Mouse (Mus musculus) MEL-GATA-1-ER (cell line): ENCODE measurements around the gene Rffl.

Source experiments
- DNase-seq: peaks from one replicate; pipeline ENCODE4 v3.0.0-alpha.2; 2012; ENCODE audit warnings: low read depth; ENCODE audit errors: extremely low read depth

Rffl gene

DNA sequence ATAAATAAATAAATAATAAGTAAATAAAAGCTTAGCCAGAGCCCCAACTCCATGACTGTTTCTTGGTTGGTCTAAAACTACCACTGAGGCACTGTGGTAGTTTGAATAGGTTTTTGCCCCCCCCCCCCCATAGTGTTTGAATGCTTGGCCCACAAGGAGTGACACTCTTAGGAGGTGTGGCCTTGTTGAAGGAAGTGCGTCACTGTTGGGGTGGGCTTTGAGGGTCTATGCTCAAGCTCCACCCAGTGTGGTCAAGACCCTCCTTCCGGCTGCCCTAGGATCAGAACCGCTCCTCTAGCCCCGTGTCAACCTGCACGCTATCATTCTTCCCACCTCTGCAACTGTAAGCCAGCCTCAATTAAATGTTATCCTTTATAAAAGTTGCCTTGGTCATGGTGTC, 4.6 kb upstream of the Rffl start:
- DNase-seq: no peak

DNA sequence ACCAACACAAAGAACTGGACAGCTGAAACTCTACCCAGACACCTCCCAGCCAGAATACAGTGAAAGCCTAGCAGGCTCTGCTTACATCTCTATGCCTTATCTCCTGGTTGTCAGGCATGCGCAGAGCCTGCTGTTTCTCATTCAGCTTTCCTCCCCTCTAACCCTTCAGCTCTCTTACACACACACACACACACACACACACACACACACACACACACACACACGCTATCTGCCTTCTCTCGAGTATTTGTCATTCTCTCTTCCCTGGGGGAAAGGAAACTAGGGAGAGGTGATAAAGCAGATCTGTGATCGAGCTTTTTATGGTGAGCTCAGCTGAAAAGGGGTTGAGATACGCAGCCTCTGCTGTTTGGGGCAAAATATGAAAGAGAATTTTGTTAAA, 3.9 kb upstream of the Rffl start:
- peak; percentile 73 for DNase-seq

DNA sequence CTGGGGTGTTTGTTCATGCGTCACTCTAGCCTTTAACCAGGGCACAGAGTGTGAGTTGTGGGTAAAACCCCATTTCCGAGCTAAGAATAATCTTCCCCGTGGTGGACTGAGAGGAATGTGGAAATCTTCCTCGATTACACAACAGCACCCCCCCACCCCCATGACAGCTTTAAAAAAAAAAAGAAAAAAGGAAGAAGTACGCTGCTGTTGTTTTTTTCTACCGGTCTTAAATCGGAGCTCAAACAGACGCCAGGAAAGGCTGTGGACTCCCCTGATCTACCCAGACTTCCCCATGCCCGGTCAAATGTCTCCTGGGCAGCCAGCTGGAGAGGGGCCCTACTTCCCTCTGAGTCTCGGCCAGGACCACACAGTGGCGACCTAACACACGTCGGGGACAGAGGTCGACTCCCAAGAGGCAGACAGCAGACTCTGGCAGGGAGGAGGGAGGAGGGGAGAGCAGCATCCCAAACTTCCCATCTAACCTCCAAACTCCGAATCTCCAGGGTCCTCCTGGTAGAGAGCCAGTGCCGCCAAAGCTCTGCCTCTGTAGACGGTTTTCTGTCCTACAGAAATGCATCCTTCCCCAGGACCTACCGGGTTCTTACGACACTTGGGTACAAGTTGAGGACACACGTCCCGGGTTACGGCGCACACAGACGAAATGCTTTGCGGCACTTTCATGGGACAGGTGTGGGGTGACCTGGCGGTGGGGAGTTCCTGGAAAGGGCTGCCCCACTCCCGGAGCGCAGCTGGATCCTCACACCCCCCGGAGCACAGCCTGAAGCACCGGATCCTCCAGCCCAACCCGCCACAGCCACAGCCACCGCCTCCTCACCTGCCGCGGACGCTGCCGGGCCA, 608 bp downstream of the Rffl start:
- DNase-seq: peak; percentile 57

DNA sequence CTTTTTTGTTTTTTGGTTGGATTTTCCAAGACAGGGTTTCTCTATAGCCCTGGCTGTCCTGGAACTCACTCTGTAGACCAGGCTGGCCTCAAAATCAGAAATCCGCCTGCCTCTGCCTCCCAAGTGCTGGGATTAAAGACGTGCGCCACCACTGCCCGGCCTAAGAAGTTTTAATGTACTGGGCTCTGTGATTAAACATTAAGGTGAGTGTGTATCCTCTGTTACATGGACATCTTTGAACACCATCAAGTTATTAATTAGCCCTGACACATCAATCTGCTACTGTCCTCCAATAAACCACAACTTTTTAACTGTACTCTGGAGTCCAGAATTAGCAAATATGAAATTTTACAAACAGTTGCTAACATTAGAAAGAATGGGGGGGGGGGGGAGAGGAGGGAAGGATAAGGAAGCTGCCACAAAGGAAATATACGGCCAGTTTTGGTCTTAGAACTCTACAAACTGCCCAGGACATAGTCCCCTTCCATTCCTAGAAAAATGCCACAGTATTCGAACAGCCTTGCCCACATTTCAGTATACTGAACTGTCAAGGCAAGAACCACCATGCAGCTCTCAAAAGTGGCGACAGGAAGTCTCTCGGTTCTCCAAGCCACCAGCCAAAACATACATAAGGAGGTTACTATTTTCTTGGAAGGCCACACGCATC, 1.4 kb downstream of the Rffl start:
- DNase-seq: no peak

DNA sequence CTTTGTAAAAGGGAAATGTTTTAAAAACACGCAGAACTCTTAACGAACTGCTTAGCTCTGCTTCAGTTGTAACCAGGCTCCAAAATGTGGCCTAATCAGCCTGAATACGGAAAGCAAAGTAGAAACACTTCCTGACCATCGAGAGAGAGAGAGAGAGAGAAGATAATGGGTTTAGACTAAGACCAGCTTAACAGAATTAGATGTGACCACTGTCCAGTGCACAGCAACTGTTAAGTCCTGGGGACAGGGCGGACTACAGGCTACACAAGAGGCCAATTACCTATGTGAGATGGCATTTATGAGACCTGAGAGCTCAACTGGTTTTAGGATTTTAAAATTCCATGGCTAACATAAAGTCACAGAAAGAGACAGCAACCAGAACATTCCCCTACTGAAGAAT, 3.1 kb downstream of the Rffl start:
- no peak for DNase-seq

DNA sequence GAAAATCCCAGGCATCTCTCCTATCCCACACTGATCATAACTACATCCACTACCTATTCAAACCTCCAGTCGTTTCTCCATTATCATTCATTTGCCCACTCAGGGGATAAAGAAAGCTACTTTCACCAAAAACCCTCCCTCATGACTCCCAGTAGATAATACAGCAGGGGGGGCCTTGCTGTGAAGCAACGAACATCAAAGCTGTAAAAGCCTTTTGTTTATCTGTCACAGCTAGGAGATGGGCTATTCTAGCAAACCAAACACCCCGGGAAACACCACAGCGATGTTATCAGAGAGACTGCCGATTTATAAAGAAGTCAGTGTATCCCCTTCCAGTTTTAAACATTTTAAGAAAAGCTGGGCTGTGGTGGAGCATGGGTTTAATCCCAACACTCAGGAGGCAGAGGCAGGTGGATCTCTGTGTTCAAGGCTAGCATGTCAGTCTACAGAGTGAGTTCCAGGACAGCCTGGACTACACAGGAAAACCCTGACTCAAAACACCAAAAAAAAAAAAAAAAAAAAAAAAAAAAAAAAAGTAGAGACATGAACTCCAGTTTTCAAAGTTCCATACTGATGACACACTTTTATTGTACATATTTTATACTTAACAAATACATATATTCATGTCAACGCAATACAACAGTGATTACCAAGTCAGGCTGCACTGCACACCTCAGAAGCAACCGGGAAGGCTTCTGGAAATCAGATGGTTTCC, 4.0 kb downstream of the Rffl start:
- no peak for DNase-seq

DNA sequence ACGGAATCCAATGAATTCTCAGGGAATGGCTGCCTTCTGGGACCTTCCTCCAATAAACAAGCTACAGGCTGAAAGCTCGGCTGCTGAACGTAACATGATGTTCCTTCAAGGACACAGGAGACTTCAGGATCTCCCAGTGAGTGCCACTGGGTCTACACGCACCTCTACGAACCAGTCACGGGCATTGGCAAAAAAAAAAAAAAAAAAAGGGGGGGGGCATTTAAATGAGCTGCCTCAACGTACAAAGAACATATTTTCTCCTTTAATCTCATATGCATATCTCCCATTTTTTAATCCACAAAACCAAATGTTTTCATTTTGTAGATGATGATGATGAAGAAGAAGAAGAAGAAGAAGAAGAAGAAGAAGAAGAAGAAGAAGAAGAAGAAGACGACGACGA, 5.1 kb downstream of the Rffl start:
- no peak for DNase-seq

DNA sequence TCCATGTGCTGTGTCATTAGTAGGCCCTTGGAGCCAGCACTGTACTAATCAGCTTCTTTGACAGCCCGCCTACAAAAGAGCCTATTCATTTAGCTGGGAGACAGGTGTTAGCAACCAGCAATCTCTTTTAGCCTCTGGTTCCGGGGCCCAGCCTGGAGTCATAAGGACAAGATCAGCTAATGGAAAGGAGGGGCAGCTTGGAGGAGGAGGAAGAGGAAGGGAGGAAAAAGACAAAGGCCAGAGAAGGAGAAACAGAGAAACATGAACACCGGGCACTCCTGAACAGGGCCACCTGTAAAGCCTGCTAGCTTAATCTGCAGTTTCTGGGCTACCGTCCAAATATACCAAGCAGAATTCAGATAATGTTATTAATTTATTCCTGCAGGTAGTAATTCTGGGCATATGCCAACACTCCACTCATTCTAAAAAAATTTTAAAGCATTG, 7.5 kb downstream of the Rffl start:
- no peak for DNase-seq

DNA sequence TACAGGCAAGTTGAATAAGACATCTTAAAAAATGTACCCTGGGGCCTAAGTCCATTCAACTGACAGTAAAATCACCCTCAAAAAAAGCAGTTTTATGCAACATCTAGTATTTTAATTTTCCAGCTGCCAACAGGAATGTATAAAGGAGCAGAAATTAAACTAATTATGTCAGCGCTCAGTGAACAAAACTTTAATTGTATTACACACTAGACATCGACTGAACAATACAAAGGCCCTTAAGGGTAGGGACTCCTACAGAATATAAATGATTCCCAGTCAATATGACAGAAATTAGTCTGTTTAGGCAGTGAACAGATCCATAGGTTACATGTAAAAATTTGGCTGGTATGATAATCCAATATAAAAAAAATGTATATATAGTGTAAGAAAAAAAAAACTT, 8.0 kb downstream of the Rffl start:
- DNase-seq: no peak

DNA sequence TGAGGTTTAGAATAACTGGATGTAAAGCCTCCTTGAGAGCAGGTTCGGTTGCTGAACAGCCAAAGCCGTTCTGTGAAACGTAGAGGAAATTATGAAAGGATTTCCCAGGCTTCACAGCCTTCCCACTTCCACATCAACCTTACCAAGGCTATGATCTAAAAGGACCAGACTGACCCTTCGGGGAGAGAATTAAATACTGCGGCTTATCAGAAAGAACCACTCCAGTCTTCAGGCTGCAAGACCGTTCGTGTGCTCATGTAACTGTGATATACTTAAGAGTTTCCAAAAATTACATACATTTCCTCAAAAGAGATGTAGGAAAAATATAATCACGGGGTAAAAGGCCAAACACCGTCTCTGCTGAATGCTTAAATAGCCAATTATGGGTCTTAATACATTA, 8.4 kb downstream of the Rffl start:
- DNase-seq: no peak

DNA sequence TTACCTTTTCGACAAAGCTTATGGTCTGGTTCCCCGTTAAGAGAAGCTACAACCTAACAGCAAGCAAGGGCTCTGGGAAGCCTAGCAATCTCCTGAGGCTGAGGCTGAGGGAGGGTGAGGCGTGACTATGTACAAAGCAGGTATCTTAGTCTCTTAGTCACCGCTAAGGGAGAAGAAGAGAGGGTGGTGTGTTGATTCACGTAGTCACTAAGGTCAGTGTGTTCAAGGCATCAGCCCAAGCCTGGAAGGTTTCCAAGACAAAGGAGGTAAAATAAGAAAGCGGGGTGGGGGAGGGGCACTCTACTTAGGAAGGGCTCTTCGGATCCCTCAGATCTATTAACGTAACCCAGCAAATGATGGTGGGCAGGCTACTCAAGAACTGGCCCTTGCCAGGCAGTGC, 9.5 kb downstream of the Rffl start:
- DNase-seq: no peak

DNA sequence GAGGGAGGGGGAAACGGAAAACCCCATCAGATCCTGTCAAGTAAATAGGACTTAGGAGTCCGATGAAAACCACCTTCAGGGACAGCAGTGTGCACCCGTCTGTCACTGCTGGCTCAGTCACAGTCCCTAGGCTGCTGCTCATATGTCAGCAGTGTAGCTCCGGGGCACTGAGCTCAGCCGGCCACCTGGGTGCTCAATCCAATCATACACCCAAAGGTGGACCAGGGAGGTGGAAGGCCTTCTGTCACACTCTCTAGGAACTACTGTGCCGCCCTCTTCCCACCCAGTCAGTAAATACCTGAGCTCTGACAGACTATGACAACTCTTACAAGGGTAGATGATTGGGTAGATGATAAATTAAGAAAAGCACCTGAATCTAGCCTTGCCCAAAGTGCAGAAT, 10.3 kb downstream of the Rffl start:
- DNase-seq: no peak

DNA sequence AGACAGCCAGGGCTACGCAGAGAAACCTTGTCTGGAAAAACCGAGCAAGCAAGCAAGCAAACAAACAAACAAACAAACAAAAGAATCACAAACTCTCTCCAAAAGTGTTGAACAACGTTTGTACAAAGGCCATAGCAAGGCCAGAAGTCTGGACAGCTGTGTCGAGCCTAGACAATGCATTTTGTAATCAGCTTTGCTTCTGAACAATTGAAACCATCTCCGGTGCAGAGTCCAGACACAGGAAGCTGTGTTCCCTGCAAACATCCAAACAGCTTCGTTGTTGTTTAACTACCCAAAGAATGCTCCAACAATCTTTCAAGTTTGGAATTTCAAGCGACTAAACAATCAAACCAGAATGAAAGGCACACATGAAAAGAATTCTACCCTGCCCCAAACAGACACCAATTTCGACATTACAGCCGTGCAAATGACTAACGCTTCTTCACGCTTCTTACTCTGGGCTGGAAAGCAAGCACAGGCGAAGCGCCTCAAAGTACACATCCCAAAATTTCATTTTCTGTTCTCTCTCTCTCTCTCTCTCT, 13.6 kb downstream of the Rffl start:
- no peak for DNase-seq

DNA sequence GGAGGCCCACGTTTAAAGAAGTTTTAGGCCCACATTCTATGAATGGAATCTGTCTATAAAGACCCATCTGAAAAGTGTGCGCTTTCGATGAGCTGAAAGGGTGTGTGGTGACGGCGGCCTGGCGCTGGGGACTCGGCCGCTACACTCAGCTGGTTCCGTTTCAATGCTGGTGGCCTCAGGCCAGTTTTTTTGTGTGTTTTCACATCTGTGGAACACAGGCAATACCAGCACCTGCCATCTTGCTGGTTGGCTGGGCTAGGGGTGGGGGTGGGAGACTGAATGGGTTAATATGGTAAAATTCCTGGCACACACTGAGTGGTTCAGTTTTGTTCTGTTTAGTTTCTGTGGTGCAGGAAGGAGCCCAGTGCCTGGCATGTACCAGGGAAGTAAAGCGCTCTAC, 15.0 kb downstream of the Rffl start:
- no peak for DNase-seq

DNA sequence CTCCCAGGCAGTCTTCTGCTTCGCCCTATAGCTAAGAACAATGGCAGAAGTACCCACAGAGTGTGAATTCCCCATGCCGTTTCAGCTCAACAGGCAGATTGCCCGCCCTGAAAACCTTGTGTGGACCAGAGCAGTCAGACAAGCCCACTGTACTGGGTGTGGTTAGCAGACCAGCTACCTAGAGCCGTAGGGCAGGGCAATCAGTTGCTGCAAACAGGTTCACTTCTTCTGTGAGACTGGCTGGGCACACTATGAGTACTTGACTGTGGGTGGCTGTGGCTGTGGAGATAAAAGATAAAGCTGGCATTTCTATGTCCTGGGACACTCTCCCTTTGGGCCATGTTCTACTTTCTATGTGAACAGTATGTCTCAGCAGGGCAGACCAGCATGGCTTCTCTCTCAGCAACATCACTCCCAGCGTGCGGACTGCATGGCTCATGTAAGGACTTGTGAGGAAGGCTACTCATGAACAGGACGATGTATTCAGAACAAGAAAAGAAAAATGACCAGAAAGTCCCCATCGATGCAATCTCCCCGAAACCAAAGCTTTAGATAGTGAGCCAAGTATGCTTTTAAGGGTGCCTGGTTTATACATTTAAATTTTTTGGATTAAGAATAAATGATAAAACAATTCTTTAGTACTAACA, 15.6 kb downstream of the Rffl start:
- DNase-seq: no peak

DNA sequence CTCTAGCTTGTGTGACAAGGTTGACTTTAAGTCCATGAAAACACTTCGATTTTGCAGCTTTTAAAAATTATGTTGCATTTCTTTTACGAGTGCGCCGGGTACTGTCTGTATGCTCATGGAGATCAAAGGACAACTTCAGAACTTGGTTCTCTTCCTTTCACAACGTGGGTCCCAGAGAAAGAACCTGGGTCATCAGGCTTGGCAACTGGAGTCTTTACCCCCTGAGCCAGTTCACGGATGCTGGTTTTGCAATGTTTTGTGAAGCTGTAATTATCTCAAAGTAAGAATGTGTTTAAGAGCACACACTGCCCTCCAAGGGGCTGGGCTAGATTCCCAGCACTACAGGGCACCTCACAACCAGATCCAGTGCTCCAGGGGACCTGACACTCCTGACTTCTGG, 16.9 kb downstream of the Rffl start:
- no peak for DNase-seq

DNA sequence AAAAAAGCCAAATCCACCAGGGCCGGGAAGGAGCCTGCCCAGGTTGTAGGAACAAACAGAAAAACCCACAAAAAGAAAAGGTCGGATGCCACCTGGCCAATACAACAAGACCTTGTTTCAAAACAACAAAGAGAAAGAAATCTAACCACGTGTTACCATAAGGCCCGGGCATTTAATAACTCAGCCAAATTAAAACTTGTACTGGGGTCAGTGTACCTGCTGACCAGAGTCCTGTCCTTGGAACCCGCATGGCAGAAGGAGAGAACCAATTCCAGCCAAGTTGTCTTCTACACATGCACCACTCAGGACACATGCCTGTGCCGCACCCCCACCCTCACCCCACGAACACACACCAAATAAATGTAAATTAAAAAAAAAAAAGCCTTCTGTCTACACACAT, 18.1 kb downstream of the Rffl start:
- DNase-seq: no peak

DNA sequence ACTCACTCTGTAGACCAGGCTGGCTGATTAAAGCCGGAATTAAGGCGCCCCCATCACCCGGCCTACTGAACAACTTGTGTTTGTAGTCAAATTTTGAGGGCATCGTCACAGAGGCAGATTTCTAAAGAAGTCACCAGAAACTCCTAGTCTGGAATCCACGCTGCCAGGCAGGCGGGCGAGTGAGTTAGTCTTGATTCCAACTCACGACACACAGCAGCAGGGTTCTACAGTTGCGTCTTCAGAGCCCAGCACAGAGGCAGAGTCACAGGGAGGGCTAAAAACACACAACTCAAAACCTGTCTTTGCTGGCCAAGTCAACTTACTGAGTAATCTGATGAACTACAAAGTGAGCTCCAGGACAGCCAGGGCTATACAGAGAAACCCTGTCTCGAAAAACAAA, 18.5 kb downstream of the Rffl start:
- DNase-seq: no peak

DNA sequence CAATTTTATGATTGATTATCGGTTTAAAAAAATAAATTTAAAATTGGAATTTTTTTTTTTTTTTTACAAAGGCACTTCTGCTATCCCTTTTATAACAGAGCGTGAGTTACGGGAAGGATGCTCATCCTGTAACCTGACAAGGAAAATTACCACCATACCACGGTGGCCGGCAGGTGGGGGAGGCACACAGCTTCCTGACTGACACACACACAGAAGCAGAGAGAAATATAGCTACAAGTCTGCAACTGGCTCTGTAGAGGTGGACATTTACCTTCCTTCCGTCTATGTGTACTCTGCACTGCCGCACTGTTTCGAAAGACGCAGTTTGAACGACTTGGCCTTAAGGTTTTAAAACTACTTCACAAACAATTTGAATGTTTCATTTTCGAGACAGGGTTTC, 18.9 kb downstream of the Rffl start:
- no peak for DNase-seq

DNA sequence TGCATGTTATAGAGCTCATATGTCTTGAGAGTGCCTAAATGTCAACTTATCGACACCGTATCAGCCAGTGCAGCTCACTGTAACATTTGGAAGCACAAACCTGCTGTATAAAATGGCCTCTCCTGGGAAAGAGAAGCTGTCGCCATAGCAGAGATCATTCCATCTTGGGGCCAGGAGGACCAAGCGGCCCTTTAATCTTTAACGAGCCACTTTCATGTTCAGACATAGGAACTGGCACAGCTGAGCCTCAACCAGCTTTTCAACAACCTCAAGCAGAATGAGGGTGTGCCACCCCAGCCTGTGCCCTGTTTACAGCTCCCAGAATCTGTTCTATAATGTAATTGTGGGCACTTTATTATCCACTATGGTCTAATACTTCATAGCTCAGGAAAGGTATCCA, 20.8 kb downstream of the Rffl start:
- no peak for DNase-seq

DNA sequence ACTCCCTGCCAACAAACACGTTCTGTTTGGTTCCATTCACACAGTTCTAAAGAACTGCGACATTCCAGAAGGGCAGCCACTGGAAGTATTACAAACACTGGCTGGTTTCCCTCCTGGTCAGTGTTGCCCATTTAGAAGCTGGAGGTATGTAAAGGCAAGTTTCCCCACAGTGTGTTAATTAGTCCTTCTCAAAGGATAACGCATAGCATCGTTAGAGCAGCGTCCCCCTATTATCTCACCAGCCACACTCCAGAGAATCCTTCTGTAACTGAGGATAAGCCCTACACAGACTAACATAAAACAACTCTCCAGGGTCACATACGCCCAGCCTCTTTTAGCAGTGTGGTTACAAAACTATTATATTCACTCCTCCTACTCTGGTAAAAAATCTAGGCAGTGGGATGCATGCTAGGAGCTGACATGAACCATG, 23.4 kb downstream of the Rffl start:
- DNase-seq: peak; percentile 86

DNA sequence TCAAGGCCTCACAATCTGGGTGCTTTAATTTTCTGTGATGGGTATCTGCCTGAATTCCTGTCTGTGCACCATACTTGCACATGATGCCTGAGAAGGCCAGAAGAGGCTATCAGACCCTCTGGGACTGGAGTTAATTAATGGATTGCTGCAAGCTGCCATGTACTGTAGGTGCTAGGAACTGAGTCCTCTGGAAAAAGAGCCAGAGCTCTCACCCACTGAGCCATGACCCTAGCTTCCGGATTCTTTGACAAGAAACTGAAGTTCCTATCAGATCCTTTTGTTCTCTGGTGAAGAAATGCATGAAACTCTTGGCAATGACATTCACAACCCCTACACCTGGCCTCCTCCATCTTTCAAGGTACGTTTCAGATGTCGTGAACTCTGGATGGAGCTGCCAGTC, 24.1 kb downstream of the Rffl start:
- DNase-seq: no peak
